Mouse (Mus musculus): ENCODE measurements around the gene Sparc.
"Not testable (repeated sequence)": the region's sequence is repeated elsewhere in the genome, so short reads cannot be mapped to it uniquely, and the experiment has no call there.

Sparc gene

DNA sequence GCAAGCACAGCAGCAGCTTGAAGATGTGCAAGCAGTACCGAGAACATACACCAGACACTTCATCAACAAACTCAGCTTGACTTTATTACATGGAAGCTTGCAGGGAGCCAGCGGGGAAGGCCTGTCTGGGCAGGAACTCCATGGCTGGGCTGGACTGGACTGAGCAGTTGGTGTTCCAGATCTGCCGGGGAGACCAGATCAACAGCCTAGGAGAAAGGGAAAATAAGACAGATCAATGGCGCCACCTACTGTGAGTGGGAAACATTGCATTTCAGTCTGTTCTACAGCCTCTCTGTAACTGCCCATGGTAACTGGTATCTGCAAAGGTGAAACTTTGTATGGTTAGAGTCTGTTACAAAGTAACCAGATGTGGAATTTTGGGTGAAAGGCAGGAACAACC, 23.6 kb upstream of the Sparc start:
- in situ Hi-C loops (cut with MboI; ENCODE audit: low pct_unique_long_range_greater_than_20kb in 1 of 2, low sequenced_read_pairs in 2 of 2, unreplicated experiment in 1 of 2): loop anchor here (5.0 to 10.0 kb wide), 4 partner anchors 59 to 282 kb away; partner anchors contain the start of gene Slc36a1 (in 1 of the 2)

DNA sequence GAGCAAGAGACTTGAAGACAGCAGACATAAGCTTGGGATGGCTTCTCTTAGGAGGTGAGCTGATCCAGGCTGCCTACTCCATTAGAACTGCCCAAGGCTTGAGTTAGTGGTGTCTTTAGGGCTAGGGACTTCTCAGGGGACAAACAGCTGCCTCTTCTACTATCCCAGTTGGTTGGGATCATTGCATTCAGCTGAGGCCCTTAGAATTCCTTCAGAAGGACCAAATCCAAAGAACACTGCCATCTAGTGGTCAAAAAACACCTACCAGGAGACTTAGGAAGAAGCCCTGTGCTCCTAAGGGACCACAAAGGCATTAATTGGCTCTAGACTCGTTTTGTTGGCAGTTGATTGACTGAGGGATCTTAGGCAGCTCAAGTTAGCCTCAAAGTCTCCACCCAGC, 21.8 kb upstream of the Sparc start:
- in situ Hi-C loops (cut with MboI; ENCODE audit: low pct_unique_long_range_greater_than_20kb in 1 of 2, low sequenced_read_pairs in 2 of 2, unreplicated experiment in 1 of 2): loop anchor here (5.0 to 10.0 kb wide), 6 partner anchors 37 to 280 kb away; partner anchors contain the start of gene Slc36a1 (in 1 of the 2)

DNA sequence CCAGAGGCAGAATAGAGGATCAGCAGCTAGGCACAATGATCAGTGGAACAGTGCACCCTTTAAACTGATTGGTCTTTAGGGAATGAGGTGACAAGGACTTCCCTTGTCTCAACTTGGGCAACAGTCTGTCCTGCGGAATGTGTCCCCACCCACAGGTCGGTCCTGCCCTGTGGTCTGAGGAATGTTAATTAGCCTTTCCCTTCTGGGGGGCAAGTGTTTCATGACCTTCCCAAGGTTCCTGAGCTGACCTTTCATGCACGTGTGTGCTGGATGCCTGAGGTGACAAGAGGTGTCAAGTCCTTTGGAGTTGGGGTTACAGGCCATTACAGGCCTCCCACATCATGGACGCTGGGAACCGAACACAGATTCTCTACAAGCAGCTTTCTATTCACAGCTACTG, 16.7 kb upstream of the Sparc start:
- in situ Hi-C loops (cut with MboI; ENCODE audit: low pct_unique_long_range_greater_than_20kb in 1 of 2, low sequenced_read_pairs in 2 of 2, unreplicated experiment in 1 of 2): loop anchor here (5.0 to 10.0 kb wide), 4 partner anchors 32 to 275 kb away; no protein-coding TSS in a partner anchor

DNA sequence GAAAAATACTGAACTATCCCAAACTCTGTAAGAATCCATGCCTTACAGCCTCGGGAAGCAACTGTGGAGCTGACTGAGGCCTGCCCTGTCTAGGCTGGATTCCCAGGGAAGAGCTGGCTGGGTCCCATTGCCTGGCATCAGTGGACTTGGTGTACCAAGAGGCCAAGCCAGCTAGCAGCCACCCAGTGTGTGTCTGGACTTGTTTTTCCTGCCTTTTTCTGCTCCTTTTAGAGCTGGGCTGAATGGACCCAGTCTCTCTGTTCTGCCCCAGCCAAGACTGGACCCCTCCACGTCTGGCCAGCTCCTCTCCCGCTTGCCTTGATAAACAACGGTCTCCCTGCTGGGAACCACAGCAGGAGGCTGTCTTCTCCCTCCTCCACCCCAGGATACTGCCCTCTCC, 15.0 kb upstream of the Sparc start:
- in situ Hi-C loops (cut with MboI; ENCODE audit: low pct_unique_long_range_greater_than_20kb in 1 of 2, low sequenced_read_pairs in 2 of 2, unreplicated experiment in 1 of 2): no loop called here

DNA sequence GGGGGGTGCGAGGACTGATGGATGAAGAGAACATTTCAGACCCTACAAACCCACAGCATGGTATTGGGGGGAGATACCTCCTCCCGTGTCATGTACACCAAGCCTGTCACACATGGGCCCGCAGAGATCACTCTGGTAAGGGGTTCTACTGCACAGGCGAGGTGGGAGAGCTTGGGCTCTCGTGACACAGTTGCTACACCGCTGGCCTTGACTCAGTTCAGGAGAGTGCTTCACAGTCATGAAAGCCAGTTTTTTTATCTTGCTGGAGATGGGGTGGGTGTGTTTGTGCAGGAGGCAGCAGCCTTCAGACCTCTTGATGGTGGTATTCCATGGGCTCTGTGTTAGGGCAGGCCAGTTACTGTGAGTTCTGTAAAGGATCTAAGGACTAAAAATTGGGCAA, 13.1 kb upstream of the Sparc start:
- in situ Hi-C loops (cut with MboI; ENCODE audit: low pct_unique_long_range_greater_than_20kb in 1 of 2, low sequenced_read_pairs in 2 of 2, unreplicated experiment in 1 of 2): no loop called here

DNA sequence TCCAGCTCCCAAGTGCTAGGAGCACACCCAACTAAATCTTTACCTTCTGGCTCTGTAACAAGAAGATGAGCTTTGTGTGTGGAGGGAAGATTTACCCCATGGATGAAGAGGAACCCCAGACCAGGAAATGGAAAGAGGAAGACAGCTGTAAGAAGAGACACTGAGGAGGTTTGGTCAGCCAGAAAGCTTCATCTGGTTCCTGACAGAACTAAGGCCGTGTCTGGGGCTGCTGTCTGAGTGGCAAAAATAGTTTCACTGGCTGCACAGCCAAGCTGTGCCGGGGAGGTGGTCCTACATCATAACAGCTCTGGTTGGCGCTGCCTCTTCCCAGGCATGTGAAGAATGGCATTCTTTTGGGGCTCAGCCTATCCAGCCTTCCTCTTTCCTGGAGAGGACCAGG, 10.0 kb upstream of the Sparc start:
- in situ Hi-C loops (cut with MboI; ENCODE audit: low pct_unique_long_range_greater_than_20kb in 1 of 2, low sequenced_read_pairs in 2 of 2, unreplicated experiment in 1 of 2): no loop called here

DNA sequence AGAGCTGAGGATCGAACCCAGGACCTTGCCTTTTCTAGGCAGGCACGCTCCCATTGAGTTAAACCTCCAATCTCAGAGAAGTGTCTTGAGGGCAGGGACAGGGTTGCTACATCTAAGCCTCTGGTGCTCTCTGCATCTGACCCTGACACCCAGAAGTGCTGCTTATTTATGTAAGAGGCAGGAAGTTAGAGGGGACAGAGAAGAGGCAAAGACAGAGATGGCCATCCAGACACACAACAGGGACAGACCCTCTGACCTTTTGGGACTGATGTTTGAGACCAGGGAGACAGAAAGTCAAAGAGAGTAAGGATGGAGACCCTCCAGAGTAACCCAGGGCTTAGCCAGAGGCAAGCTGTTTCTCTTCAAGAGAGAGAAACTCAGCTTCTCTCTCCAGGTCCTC, 7.0 kb upstream of the Sparc start:
- in situ Hi-C loops (cut with MboI; ENCODE audit: low pct_unique_long_range_greater_than_20kb in 1 of 2, low sequenced_read_pairs in 2 of 2, unreplicated experiment in 1 of 2): no loop called here

DNA sequence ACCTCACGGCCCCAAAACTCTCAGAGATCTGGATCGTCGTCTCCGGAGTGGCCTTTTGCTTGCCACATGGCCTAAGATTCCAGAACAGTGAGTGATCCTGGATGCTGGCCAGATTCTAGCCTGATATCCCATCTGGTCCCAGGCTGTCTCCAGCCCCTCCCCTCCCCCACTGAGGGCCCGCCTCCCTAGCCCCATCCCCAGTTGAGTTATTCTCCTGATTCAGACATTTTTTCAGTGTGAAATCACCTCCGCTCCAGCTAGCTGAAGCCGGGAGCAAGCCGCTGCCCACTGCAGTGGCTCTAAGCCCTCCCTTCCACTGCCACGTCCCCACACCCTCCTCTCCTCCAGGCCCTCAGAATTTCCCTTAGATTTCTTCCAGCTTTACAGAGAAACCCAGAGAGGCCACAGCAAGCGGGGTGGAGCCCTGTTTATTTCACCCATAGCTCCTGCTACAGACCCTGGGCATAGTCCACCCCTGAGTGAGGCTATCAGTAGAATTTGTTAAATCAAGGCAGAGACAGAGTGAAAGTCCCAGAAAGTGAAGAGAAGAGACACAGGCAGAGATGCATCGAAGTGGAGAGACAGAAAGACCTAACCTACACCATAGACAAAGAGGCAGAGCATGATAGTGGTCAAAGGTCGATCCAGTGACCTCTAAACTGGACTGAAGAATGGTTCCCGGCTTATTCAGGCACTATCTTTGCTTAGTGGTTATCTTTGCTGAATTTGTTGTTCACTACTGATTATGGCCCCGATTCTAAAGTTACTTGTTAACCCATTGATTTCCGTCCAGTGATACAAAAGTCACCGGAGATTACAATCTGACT, 5.4 kb upstream of the Sparc start:
- in situ Hi-C loops (cut with MboI; ENCODE audit: low pct_unique_long_range_greater_than_20kb in 1 of 2, low sequenced_read_pairs in 2 of 2, unreplicated experiment in 1 of 2): no loop called here

DNA sequence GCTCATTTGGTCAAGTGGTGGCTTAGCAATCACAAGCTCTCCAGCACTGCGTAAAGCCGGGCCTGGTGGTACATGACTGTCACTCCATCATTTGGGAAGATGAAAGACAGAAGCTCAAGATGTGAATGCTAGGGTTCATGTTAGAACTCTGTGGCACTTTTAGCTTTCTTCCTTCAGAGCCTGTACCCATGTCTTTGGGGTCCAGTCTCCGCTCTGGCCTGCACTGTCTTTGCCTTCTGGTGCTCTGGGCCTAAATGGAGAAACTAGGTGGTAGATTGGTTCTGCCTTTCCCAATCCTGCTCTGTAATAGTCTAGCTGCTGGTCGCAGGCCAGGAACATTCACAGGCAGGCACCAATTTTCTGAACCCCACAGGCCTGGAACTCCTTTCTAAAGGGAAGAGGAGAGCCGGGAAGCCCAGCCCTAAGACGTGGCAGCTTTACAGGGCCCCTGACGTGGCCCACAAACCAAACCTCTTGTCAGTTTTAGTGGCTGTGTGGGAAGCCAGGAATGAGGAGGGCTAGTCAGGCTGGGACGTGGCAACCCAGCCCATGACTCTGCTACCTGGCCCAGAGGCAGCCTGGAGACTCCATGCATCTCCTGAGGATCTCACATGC, 1.9 kb upstream of the Sparc start:
- in situ Hi-C loops (cut with MboI; ENCODE audit: low pct_unique_long_range_greater_than_20kb in 1 of 2, low sequenced_read_pairs in 2 of 2, unreplicated experiment in 1 of 2): no loop called here

DNA sequence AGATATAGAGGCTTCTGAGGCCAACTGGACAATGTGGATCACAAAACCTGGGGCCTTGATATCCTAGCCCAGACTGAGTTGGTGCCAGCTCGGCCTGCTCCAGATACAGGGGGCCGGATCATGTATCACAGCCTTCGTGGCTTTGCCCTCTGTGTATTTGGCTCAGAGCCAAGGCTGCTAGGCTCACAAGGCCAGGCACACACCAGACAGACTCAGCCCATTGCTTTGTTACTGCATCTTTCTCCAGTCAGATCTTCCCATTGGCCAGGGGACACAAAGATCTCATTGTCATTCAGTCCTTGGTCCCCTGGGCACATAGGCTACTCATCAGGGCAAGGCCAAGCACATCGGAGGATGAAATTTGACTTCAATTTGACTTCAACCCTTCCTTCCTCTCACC, 773 bp upstream of the Sparc start:
- in situ Hi-C loops (cut with MboI; ENCODE audit: low pct_unique_long_range_greater_than_20kb in 1 of 2, low sequenced_read_pairs in 2 of 2, unreplicated experiment in 1 of 2): no loop called here

DNA sequence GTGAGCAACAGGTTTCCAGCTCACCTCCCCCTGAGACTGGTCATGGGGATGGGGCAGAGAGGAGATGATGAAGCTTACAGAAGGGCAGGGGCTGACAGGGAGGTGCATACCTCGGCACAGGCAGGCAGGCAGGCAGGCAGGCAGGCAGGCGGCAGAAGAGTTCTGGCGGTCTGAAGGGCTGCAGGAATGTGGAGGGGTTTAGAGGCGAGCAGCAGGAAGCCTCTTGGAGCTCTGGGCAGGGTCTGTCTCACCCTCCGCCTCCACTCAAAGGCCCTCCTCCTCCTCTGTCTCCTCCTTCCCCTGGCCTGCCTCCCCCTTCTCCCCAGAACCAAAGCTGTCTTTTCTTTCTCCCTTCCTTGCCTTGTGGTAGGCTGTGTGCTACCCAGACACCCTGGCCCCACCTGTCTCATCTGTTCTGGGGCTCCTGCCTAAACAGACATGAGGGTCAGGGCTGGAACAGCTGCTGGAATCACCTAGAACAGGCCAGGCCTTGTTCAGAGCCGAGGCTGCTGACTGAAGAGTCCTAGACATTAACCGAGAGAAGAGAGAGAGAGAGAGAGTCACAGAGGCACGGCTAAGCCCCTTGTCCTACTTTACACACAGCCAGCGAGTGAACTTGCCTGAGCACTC, 3.2 kb downstream of the Sparc start:
- in situ Hi-C loops (cut with MboI; ENCODE audit: low pct_unique_long_range_greater_than_20kb in 1 of 2, low sequenced_read_pairs in 2 of 2, unreplicated experiment in 1 of 2): no loop called here

DNA sequence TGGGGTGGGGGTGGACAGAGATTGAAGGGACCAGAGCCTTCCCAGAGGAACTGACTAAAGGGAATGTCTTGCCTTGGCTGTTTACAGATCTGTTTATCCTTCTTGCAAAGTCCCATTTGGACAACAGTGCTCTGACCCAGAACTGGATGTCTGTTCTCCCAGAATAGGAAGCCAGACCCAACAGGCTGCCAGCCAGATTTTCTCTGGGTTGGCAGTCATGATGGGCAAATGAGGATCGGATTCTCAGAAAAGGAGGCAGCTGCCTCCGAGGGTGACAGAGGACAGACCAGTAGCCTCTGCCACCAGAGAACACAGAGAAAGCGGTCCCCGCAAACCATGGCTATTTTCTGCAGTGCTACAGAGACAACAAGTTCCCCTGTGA, 3.7 kb downstream of the Sparc start:
- in situ Hi-C loops (cut with MboI; ENCODE audit: low pct_unique_long_range_greater_than_20kb in 1 of 2, low sequenced_read_pairs in 2 of 2, unreplicated experiment in 1 of 2): no loop called here

DNA sequence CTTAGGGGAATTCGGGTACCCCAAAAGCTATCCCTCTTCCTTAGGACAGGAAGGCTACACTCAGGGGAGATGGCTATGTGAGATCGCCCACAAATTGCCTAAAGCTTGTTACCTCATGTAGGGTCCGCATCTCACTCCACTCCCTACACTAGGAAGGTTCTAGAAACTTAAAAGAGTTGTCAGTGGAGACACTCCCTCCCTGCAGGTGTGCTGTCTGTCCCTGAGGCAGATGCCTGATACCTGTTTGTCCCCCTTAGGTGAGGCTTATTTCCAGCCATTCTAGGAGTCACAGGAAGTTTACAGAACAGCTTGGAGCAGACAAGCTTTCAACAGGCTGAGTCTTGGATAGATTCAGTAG, 4.3 kb downstream of the Sparc start:
- in situ Hi-C loops (cut with MboI; ENCODE audit: low pct_unique_long_range_greater_than_20kb in 1 of 2, low sequenced_read_pairs in 2 of 2, unreplicated experiment in 1 of 2): no loop called here

DNA sequence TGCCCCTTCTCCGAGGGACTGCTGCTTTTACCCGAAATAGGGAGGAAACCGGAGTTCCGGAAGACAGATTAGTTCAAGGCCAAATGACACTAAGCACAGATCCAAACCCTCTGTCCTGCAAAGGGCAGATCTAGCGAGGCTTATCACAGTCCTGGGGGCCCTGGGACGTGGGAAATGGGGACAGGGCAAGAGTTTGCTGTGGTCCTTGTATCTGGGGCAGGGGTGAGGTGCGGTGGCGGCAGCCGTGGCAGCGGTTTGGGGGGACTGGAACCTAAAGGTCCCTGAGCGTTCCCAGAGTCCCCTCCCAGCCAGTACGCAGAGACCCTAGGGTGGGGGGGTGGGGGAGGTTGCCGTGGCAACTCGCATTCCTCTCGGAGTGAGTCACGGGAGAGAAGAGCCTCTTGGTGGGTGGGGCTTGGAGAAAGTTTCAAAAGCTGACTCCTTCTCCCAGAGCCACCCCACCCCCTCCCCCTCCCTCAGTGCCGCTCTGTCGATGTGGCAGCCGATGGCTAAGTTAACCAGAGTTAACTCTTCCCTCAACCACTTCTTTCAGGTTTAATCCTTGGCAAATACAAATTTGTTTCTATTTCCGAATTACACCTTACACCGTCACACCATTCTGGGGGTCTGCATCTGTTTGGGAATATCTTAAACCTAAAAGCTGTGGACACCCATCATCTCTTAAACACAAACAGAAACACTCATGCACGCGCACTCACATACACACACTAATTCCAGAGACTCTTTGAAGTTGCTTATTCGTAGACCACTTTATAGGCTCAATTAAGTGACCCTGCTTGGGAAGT, 4.9 kb downstream of the Sparc start:
- in situ Hi-C loops (cut with MboI; ENCODE audit: low pct_unique_long_range_greater_than_20kb in 1 of 2, low sequenced_read_pairs in 2 of 2, unreplicated experiment in 1 of 2): no loop called here

DNA sequence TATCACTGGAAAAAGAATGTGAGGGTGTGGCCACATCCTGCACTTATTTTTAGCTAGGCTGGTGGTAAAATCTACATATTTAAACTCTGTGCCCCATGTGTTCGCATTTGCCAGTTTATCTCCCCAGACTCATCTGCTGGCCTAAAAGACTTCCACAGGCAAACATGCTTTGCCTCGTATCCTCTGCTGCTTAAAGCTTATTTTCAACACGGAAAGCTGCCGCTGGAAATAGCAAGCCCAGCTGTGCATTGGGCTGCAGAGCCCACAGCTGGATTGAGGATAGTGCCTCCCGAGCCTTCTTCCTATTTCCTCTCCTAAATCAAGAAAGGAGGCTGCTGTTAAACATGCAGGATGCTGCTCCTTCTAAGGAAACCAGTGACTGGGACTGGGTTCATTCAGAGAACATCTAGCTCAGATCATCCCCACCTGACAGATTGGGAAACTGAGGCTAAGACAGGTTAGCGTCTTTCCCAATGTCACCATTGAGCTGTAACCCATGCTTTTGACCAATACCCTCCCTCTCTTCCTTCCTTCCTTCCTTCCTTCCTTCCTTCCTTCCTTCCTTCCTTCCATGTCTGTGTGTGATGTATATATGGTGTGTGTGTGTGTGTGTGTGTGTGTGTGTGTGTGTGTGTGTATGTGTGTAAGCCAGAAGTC, 6.2 kb downstream of the Sparc start:
- in situ Hi-C loops (cut with MboI; ENCODE audit: low pct_unique_long_range_greater_than_20kb in 1 of 2, low sequenced_read_pairs in 2 of 2, unreplicated experiment in 1 of 2): no loop called here

DNA sequence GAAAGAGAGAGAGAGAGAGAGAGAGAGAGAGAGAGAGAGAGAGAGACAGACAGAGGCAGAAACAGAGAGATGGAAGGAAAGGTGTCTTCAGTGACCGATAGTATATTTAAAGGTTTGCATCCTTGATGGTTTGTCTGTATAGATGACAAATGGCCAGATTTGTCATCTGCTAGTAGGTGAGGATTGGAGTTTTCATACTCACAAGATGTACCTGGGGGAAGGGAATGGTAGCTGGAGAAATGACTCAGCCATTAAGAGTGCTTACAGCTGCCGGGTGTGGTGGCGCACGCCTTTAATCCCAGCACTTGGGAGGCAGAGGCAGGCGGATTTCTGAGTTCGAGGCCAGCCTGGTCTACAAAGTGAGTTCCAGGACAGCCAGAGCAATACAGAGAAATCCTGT, 7.3 kb downstream of the Sparc start:
- in situ Hi-C loops (cut with MboI; ENCODE audit: low pct_unique_long_range_greater_than_20kb in 1 of 2, low sequenced_read_pairs in 2 of 2, unreplicated experiment in 1 of 2): not testable (repeated sequence)

DNA sequence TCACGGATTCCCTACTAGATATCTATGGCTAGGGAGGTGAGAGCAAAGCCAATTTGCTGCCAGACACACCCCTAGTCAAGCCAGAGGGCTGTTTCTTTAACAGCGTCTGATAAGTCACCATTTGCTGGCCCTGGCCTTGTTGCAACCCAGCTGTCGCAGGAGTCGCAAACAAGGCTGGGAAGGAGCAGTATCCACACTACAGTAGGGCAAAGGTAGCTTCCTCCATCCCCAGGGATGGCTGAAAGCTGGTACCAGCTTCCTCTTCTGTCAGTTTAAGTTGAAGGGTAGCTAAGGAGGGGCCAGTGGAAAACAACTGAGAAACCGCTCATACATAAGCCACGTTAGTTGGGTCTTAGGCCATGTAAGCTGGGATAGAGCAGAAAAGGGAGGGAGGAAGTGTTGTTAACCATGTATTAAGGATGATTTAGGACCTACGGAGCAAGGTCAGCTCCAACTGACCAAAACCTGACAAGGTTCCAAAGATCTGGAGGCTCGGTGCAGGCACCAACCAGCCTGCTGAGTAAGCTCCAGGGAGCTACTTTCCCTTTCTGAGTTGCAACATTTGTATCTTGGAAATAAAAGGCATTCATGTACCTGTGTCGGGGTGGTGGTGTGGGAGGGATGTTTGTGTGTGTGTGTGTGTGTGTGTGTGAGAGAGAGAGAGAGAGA, 7.8 kb downstream of the Sparc start:
- in situ Hi-C loops (cut with MboI; ENCODE audit: low pct_unique_long_range_greater_than_20kb in 1 of 2, low sequenced_read_pairs in 2 of 2, unreplicated experiment in 1 of 2): no loop called here

DNA sequence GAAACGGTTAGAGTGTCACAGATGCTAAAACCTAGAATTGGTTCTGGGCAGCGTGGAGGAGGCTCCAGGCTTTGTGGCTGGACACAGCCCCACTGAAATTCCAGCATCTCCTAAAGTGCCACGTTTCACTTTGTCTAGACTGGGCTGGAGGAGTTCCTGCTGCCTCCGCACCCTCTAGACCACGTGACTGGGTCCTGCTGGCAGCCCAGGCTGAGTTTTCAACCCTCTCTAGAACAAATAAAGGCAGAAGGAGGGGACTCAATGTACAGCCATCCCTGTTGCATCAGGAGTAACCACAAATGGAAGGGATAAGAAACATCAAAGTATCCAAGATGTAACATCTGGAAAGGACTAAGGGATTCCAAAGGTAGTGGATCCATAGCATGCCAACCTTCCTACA, 8.7 kb downstream of the Sparc start:
- in situ Hi-C loops (cut with MboI; ENCODE audit: low pct_unique_long_range_greater_than_20kb in 1 of 2, low sequenced_read_pairs in 2 of 2, unreplicated experiment in 1 of 2): no loop called here

All from mouse embryonic stem cell (cell line).